Mouse (Mus musculus) limb, embryonic 12.5 days (tissue): ENCODE data around the gene Ilkap. TPM values are rescaled to one million over a fixed set of nuclear protein-coding genes. Genes with fewer than 3 reads are reported as not detected.

Source experiments
- ATAC-seq: fragments of 200-750 bp; cut with Nextera tagmentation; 2 replicates; pipeline ENCODE4 v1.8.0; 2017; ENCODE audit warnings: low read depth, moderate TSS enrichment; ENCODE audit not compliant: insufficient number of reproducible peaks, insufficient read depth, low FRiP score, low TSS enrichment
- H3K27ac ChIP-seq: fragments of 300-500 bp; sonication (generic); 2 replicates; pipeline ENCODE4 v1.5.1; 2016; ENCODE audit warnings: mild to moderate bottlenecking, moderate library complexity
- H3K27me3 ChIP-seq: fragments of 300-500 bp; sonication (generic); 2 replicates; pipeline ENCODE4 v1.6.1; 2016; ENCODE audit warnings: mild to moderate bottlenecking, moderate library complexity
- H3K36me3 ChIP-seq: fragments of 300-500 bp; sonication (generic); 2 replicates; pipeline ENCODE4 v1.6.1; 2016; ENCODE audit warnings: mild to moderate bottlenecking, moderate library complexity
- H3K4me1 ChIP-seq: fragments of 300-500 bp; sonication (generic); replicated peaks from 2 replicates; pipeline ENCODE4 v1.6.1; 2016
- H3K4me2 ChIP-seq: fragments of 300-500 bp; sonication (generic); 2 replicates; pipeline ENCODE4 v1.6.1; 2016; ENCODE audit warnings: mild to moderate bottlenecking, moderate library complexity
- H3K4me3 ChIP-seq: fragments of 300-500 bp; sonication (generic); replicated peaks from 2 replicates; pipeline ENCODE4 v1.5.1; 2016; ENCODE audit warnings: mild to moderate bottlenecking
- H3K9ac ChIP-seq: fragments of 300-500 bp; sonication (generic); replicated peaks from 2 replicates; pipeline ENCODE4 v1.6.1; 2016; ENCODE audit warnings: mild to moderate bottlenecking, moderate library complexity
- H3K9me3 ChIP-seq: fragments of 300-500 bp; sonication (generic); 2 replicates; pipeline ENCODE4 v1.6.1; 2016; ENCODE audit warnings: mild to moderate bottlenecking, moderate library complexity
- WGBS: fragments of 180-500 bp; shearing (Covaris S2); methylation state at CpG from one replicate; pipeline ENCODE4 v1.1.7; 2016; 5-methylcytosine and 5-hydroxymethylcytosine counted together
- polyA plus RNA-seq: library from polyadenylated mRNA; unstranded; fragments of >200 nt; fragmentation: Nextera tagmentation; extraction: Ambion mirVana; gene quantifications from 2 replicates; pipeline ENCODE4 v1.2.1, GENCODE M21; 2016

Ilkap gene
- polyA plus RNA-seq = 178 and 186 TPM in 2 replicates

GRCm38 (mm10) chr1:91398260-91399062 lies at the start of gene Ilkap:
Gene Ilkap, minus strand, starts transcription at chr1:91398815.
- Histone ChIP-seq H3K36me3 (peaks cover 30% of the 10 kb centered on the region), H3K27me3 (no peaks in the 10 kb centered on the region), H3K4me1 (peaks cover 12% of the 10 kb centered on the region), H3K27ac (peak within 1 kb of the TSS; percentile 90), H3K9ac (peak within 1 kb of the TSS; percentile 96), H3K4me2 (peak within 1 kb of the TSS; percentile 67), H3K4me3 (peak within 1 kb of the TSS; percentile 91), H3K9me3 (no peaks in the 10 kb centered on the region)
- under 1% methylated on average over 90 of the region's 91 CpGs for WGBS
- ATAC-seq = peak; percentile 96

DNA sequence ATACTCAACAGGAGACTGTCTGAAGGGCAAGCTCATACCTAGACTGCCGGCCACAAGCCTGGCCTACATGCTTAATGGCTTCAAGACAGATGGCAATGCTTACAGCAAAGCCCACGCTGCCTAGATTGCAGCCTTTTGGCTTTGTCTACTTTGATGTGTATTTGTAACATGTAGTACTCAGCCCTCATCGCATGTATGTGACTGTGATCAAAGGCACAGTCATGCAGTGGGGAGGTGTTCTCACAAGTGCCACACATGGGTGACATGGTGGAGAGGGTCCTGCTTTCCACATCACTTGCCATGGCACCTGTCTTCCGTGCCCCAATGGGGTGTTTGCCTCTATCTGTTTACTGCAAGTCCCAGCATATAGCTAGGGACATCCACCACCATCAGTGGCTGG lies 47.9 kb upstream of the Ilkap start:
- no peaks in the 10 kb centered on the region; the same call in 1 of the 2 replicates for H3K27me3 ChIP-seq
- no peak overlapping the region for H3K9ac ChIP-seq
- WGBS = 83% methylated on average over 4 of the region's 4 CpGs
- H3K9me3 ChIP-seq = peaks cover 8% of the 10 kb centered on the region
- H3K4me1 ChIP-seq = 0 out of 2 replicates have a peak, but pooled peaks cover 10% of the 10 kb centered on the region
- H3K27ac ChIP-seq = no peak overlapping the region
- ATAC-seq = no peak
- no peak overlapping the region for H3K4me2 ChIP-seq
- H3K4me3 ChIP-seq = no peak overlapping the region
- H3K36me3 ChIP-seq = peaks cover 16% of the 10 kb centered on the region

DNA sequence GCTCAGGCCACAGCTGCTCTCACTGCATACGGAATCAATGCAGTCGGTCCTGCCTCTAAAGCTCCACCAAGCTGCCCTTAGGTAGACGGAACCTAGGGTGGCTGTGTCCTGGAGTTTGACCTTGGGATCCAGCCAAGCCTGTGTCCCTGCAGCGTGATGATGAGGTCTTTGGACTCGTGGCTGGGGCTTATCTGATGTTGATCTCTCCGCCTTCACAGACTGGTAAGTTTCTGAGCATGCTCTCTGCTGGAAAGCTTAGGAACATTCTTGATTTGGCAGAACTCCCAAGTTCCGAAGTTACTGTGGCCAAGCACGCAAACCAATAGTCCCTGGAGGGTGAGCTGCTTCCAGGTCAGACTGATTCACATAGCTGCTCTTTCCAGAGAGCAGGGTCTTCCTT lies 47.4 kb upstream of the Ilkap start:
- H3K27me3 ChIP-seq = no peaks in the 10 kb centered on the region; the same call in 1 of the 2 replicates
- peaks cover 16% of the 10 kb centered on the region for H3K36me3 ChIP-seq
- no peak overlapping the region for H3K4me3 ChIP-seq
- no peak overlapping the region for H3K4me2 ChIP-seq
- WGBS = 83% methylated on average over 8 of the region's 8 CpGs
- no peak for ATAC-seq
- 0 out of 2 replicates have a peak, but pooled peaks cover 10% of the 10 kb centered on the region for H3K4me1 ChIP-seq
- no peak overlapping the region for H3K27ac ChIP-seq
- H3K9ac ChIP-seq = no peak overlapping the region
- peaks cover 8% of the 10 kb centered on the region for H3K9me3 ChIP-seq

- Histone ChIP-seq H3K4me2 (no peak overlapping the region), H3K27ac (no peak overlapping the region), H3K9ac (0 out of 2 replicates have a peak overlapping the region, but pooled peaks have one; percentile 12), H3K36me3 (peaks cover 16% of the 10 kb centered on the region), H3K4me1 (0 out of 2 replicates have a peak, but pooled peaks cover 10% of the 10 kb centered on the region), H3K9me3 (peaks cover 8% of the 10 kb centered on the region), H3K27me3 (no peaks in the 10 kb centered on the region; the same call in 1 of the 2 replicates), H3K4me3 (no peak overlapping the region)
- ATAC-seq = no peak
- WGBS = 88% methylated on average over 17 of the region's 17 CpGs
These were observed 46.5 kb upstream of the Ilkap start for GRCm38 (mm10) chr1:91444841-91445830.

DNA sequence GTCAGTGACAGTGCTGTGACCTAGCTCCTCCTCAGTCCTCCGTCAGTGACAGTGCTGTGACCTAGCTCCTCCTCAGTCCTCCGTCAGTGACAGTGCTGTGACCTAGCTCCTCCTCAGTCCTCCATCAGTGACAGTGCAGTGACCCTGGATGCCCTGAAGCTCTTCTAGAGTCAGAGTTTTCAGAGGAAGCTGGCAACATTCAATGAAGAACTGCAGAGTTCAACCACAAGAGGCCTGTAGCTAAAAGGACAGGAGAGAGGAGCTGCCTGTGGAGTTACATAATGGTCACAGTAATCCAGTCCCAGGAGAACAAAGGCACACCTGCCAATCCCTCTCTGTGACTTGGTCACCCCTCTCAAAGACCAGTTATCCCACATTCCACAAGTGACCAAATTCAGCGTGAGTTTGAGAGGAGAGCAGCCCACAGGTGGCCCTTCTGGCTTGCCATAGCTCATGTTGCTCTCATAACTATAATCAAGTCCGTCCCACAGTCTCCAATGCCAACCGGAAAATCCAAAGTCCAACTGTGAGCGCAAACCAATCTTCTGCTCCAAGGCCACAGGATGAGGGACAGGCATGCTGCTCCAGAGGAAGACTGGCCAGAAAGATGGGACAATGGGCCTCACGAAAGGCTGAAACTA lies 43.9 kb upstream of the Ilkap start:
- Histone ChIP-seq H3K27me3 (no peaks in the 10 kb centered on the region; the same call in 1 of the 2 replicates), H3K4me1 (0 out of 2 replicates have a peak, but pooled peaks cover 10% of the 10 kb centered on the region), H3K4me3 (no peak overlapping the region), H3K9me3 (peaks cover 3% of the 10 kb centered on the region), H3K36me3 (peaks cover 5% of the 10 kb centered on the region), H3K9ac (no peak overlapping the region), H3K4me2 (no peak overlapping the region), H3K27ac (no peak overlapping the region)
- ATAC-seq = no peak
- 85% methylated on average over 7 of the region's 7 CpGs for WGBS

DNA sequence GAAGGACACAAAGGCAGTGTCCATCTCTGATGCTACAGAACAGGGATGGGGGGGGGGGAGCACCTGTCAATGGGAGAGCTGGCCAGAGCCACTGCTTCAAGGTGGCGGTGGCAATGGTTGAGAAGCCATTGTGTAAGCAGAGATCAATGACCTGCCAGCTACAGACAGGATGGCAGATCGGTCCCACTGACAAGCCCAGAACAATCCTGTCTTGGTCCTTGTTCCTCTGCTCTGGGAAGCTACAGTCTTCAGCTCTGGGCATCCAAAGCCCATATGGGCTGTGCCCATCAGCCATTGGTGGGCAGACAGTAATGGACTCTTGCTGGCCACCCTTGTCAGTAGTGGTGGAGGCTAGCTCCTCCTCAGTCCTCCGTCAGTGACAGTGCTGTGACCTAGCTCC lies 43.2 kb upstream of the Ilkap start:
- Histone ChIP-seq H3K9me3 (no peaks in the 10 kb centered on the region), H3K4me1 (peaks cover 10% of the 10 kb centered on the region; the same call in 1 of the 2 replicates), H3K27ac (no peak overlapping the region), H3K9ac (no peak overlapping the region), H3K36me3 (no peaks in the 10 kb centered on the region), H3K4me3 (no peak overlapping the region), H3K4me2 (no peak overlapping the region), H3K27me3 (no peaks in the 10 kb centered on the region; the same call in 1 of the 2 replicates)
- WGBS = 96% methylated on average over 3 of the region's 3 CpGs
- no peak for ATAC-seq

GRCm38 (mm10) chr1:91439776-91440175 lies 41.2 kb upstream of the Ilkap start:
- Histone ChIP-seq H3K9ac (no peak overlapping the region), H3K9me3 (no peaks in the 10 kb centered on the region), H3K4me3 (no peak overlapping the region), H3K36me3 (no peaks in the 10 kb centered on the region), H3K4me1 (peaks cover 20% of the 10 kb centered on the region), H3K4me2 (no peak overlapping the region), H3K27me3 (no peaks in the 10 kb centered on the region; the same call in 1 of the 2 replicates), H3K27ac (no peak overlapping the region)
- ATAC-seq = no peak
- 88% methylated on average over 8 of the region's 8 CpGs for WGBS

DNA sequence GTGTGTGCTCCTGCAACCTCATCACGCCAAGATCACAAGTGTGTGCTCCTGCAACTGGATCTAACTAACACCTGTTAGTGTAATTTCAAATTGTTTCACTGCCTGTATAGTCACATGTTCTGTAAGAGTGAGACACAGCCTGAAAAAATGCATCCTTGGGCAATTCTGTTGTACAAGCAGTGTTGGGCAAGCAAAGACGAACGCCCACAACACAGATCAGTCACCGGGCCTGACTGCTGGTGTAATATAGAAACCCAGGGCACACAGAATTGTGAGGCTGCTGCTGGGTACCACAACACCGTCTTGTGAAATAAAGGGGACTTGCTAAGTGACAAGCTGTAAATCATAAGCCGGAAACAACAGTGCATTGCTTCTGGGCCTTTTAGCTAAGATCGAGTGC lies 39.0 kb upstream of the Ilkap start:
- WGBS = 69% methylated on average over 7 of the region's 7 CpGs
- ATAC-seq = no peak
- Histone ChIP-seq H3K4me1 (peaks cover 10% of the 10 kb centered on the region), H3K4me2 (no peak overlapping the region), H3K9me3 (no peaks in the 10 kb centered on the region), H3K4me3 (no peak overlapping the region), H3K27ac (no peak overlapping the region), H3K36me3 (no peaks in the 10 kb centered on the region), H3K27me3 (no peaks in the 10 kb centered on the region), H3K9ac (no peak overlapping the region)

DNA sequence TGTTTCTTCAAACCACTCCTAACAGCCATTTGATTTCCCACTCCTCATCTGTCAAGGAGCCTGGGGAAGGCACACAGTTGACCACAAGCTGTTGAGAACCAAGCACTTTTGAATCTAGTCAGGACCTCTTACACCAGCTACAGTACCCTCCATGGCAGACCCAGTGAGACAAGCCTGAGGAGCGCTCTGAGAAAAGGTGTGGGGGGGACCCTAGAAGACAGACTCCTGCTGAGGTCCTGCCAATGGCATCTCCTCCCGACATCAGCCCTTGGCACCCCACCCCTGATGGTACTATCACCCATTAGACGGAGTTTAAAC lies 38.4 kb upstream of the Ilkap start:
- Histone ChIP-seq H3K27ac (no peak overlapping the region; the same call in 1 of the 2 replicates), H3K4me1 (peaks cover 10% of the 10 kb centered on the region), H3K4me2 (no peak overlapping the region), H3K4me3 (no peak overlapping the region), H3K9me3 (no peaks in the 10 kb centered on the region), H3K9ac (no peak overlapping the region), H3K27me3 (no peaks in the 10 kb centered on the region), H3K36me3 (no peaks in the 10 kb centered on the region)
- ATAC-seq = no peak
- 90% methylated on average over 3 of the region's 3 CpGs for WGBS

DNA sequence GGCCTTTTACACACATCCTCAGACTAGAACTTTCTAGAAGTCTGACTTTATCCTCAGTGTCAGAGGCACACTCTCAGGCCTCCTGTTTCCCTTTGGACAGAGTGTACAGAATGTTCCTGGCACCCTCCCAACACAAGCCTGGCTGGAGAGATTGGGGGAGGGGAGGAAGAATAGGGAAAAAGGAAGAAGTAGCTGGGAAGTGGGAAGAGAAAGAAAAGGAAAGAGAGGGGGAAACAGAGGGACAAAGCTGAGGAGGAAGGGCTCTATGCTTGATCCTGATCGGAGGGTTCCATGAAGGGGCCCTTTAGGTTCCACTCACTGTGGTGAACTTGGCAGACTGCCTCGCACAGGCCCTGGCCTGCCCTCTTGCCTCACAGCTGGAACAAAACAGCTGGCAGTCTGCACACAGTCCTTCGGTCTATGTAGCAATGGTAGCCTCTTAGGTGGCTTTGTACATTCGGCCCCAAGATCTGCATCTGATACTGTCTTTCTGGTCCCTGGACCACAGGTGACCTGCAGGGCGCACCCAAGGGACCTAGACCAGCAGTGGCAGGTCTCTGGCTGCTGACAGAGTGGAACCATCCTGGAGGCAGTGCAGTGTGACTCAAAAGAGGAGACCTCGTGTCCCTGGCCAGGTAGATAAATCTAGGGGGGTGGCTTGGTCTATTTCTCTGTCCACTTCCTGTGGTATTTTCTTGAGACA lies 37.9 kb upstream of the Ilkap start:
- H3K9me3 ChIP-seq = no peaks in the 10 kb centered on the region
- ATAC-seq = peak; percentile 23; the same call in 1 of the 2 replicates

More for the DNA sequence above, 37.9 kb upstream of the Ilkap start:
- H3K27ac ChIP-seq = peak overlapping the region; percentile 66
- no peak overlapping the region for H3K9ac ChIP-seq
- peaks cover 10% of the 10 kb centered on the region for H3K4me1 ChIP-seq
- 75% methylated on average over 6 of the region's 6 CpGs for WGBS
- H3K27me3 ChIP-seq = no peaks in the 10 kb centered on the region
- H3K4me3 ChIP-seq = no peak overlapping the region
- no peaks in the 10 kb centered on the region for H3K36me3 ChIP-seq
- no peak overlapping the region for H3K4me2 ChIP-seq
